Mouse (Mus musculus): ENCODE measurements at regions not wholly inside any gene's neighbourhood (a gene's known extent, or its start where the extent isn't known, plus 50 kb on each side); places are given as distances from the start of the nearest gene placed in this dataset.

- DNase-seq: no peak
- intact Hi-C loops (cut with DNase I): no loop called here
Observed at GRCm38 (mm10) chr4:12286391-12286790, 114.6 kb upstream of the Fam92a start.

- no peak for DNase-seq
- intact Hi-C loops (cut with DNase I): no loop called here
Observed at GRCm38 (mm10) chr4:12285983-12286382, 114.2 kb upstream of the Fam92a start.

- DNase-seq: peak in 1 of 2 experiments; percentile 20
- intact Hi-C loops (cut with DNase I): no loop called here
Observed at GRCm38 (mm10) chr4:12277949-12278348, 106.1 kb upstream of the Fam92a start.

GRCm38 (mm10) chr4:12273369-12273768 is 101.6 kb upstream of the Fam92a start:
- no peak for DNase-seq
- intact Hi-C loops (cut with DNase I): no loop called here

GRCm38 (mm10) chr4:12272914-12273313 is 101.1 kb upstream of the Fam92a start:
- DNase-seq: no peak
- intact Hi-C loops (cut with DNase I): no loop called here

- intact Hi-C loops (cut with DNase I): no loop called here
- DNase-seq: no peak
Observed at GRCm38 (mm10) chr4:12272378-12272777, 100.6 kb upstream of the Fam92a start.

GRCm38 (mm10) chr4:12263746-12264145 is 91.9 kb upstream of the Fam92a start:
- DNase-seq: no peak
- intact Hi-C loops (cut with DNase I): no loop called here

- no peak for DNase-seq
- intact Hi-C loops (cut with DNase I): no loop called here
Observed at GRCm38 (mm10) chr4:12263197-12263596, 91.4 kb upstream of the Fam92a start.

GRCm38 (mm10) chr4:12247994-12248393 is 76.2 kb upstream of the Fam92a start:
- DNase-seq: no peak
- intact Hi-C loops (cut with DNase I): loop anchor here (10.0 kb wide), 1 partner anchor 847 kb away; no protein-coding TSS in a partner anchor

GRCm38 (mm10) chr4:12246595-12246994 is 74.8 kb upstream of the Fam92a start:
- no peak for DNase-seq
- intact Hi-C loops (cut with DNase I): loop anchor here (10.0 kb wide), 1 partner anchor 848 kb away; no protein-coding TSS in a partner anchor

GRCm38 (mm10) chr4:12240941-12241571 is 69.2 kb upstream of the Fam92a start:
- intact Hi-C loops (cut with DNase I): loop anchor here (2.0 to 10.0 kb wide), 3 partner anchors 296 to 1538 kb away; no protein-coding TSS in a partner anchor
- peak; percentile 59 to 79 for DNase-seq

- intact Hi-C loops (cut with DNase I): no loop called here
- peak in 1 of 2 experiments; percentile 56 for DNase-seq
Observed at GRCm38 (mm10) chr4:12230731-12231130, 58.9 kb upstream of the Fam92a start.

Measured in heart, postnatal 14 days (tissue).